Mouse (Mus musculus): ENCODE measurements around the gene Ddx42. TPM values are rescaled to one million over a fixed set of nuclear protein-coding genes. Genes with fewer than 3 reads are reported as not detected.
"Not testable (repeated sequence)": the region's sequence is repeated elsewhere in the genome, so short reads cannot be mapped to it uniquely, and the experiment has no call there.

The Ddx42 gene
- polyA plus RNA-seq, 1 experiment = 33.5 TPM

GRCm38 (mm10) chr11:106194155-106194541 is 22.6 kb upstream of the Ddx42 start:
- Histone ChIP-seq H3K27ac (ENCODE audit: control insufficient read depth, insufficient read depth, low read depth, low read length, poor library complexity) (peak overlapping the region; percentile 91), H3K4me3 (replicated peaks; ENCODE audit: control insufficient read depth, low read depth, low read length) (peak overlapping the region; percentile 85), H3K4me1 (ENCODE audit: control insufficient read depth, insufficient read depth, low read length) (peaks cover 9% of the 10 kb centered on the region; the same call in 1 of the 2 replicates)
- 23% methylated on average over 3 of the region's 3 CpGs for WGBS
- TF ChIP-seq CTCF (IDR thresholded peaks at IDR 0.05; ENCODE audit: control insufficient read depth, insufficient read depth, low read length) = no peak
- no peak for TF ChIP-seq POLR2A (IDR thresholded peaks at IDR 0.05; ENCODE audit: borderline replicate concordance, control insufficient read depth, low read depth, low read length)

- Histone ChIP-seq H3K4me1 (ENCODE audit: control insufficient read depth, insufficient read depth, low read length) (peaks cover 9% of the 10 kb centered on the region; the same call in 1 of the 2 replicates), H3K4me3 (replicated peaks; ENCODE audit: control insufficient read depth, low read depth, low read length) (no peak overlapping the region), H3K27ac (ENCODE audit: control insufficient read depth, insufficient read depth, low read depth, low read length, poor library complexity) (peak overlapping the region; percentile 9; the same call in 1 of the 2 replicates)
- 92% methylated on average over 7 of the region's 7 CpGs for WGBS
- no peak for TF ChIP-seq CTCF (IDR thresholded peaks at IDR 0.05; ENCODE audit: control insufficient read depth, insufficient read depth, low read length)
- TF ChIP-seq POLR2A (IDR thresholded peaks at IDR 0.05; ENCODE audit: borderline replicate concordance, control insufficient read depth, low read depth, low read length) = no peak
Observed at GRCm38 (mm10) chr11:106194891-106195290, 21.8 kb upstream of the Ddx42 start.

GRCm38 (mm10) chr11:106195341-106195740 is 21.4 kb upstream of the Ddx42 start:
- no peak overlapping the region; the same call in 1 of the 2 replicates for H3K27ac ChIP-seq (ENCODE audit: control insufficient read depth, insufficient read depth, low read depth, low read length, poor library complexity)
- no peak for TF ChIP-seq POLR2A (IDR thresholded peaks at IDR 0.05; ENCODE audit: borderline replicate concordance, control insufficient read depth, low read depth, low read length)
- no peak for TF ChIP-seq CTCF (IDR thresholded peaks at IDR 0.05; ENCODE audit: control insufficient read depth, insufficient read depth, low read length)
- no peak overlapping the region for H3K4me3 ChIP-seq (replicated peaks; ENCODE audit: control insufficient read depth, low read depth, low read length)
- peaks cover 9% of the 10 kb centered on the region; the same call in 1 of the 2 replicates for H3K4me1 ChIP-seq (ENCODE audit: control insufficient read depth, insufficient read depth, low read length)

GRCm38 (mm10) chr11:106198277-106198676 is 18.4 kb upstream of the Ddx42 start:
- TF ChIP-seq CTCF (IDR thresholded peaks at IDR 0.05; ENCODE audit: control insufficient read depth, insufficient read depth, low read length) = no peak
- TF ChIP-seq POLR2A (IDR thresholded peaks at IDR 0.05; ENCODE audit: borderline replicate concordance, control insufficient read depth, low read depth, low read length) = no peak
- 43% methylated on average over 4 of the region's 4 CpGs for WGBS
- no peak overlapping the region for H3K27ac ChIP-seq (ENCODE audit: control insufficient read depth, insufficient read depth, low read depth, low read length, poor library complexity)

GRCm38 (mm10) chr11:106199997-106200396 is 16.7 kb upstream of the Ddx42 start:
- WGBS = 80% methylated on average over 7 of the region's 7 CpGs
- H3K4me3 ChIP-seq (replicated peaks; ENCODE audit: control insufficient read depth, low read depth, low read length); H3K27ac ChIP-seq (ENCODE audit: control insufficient read depth, insufficient read depth, low read depth, low read length, poor library complexity); H3K4me1 ChIP-seq (ENCODE audit: control insufficient read depth, insufficient read depth, low read length): not testable (repeated sequence)

More at GRCm38 (mm10) chr11:106198277-106198676, 18.4 kb upstream of the Ddx42 start:
- Histone ChIP-seq H3K4me3 (replicated peaks; ENCODE audit: control insufficient read depth, low read depth, low read length) (no peak overlapping the region), H3K4me1 (ENCODE audit: control insufficient read depth, insufficient read depth, low read length) (peaks cover 4% of the 10 kb centered on the region; the same call in 1 of the 2 replicates)

- Histone ChIP-seq H3K4me1 (ENCODE audit: control insufficient read depth, insufficient read depth, low read length) (peaks cover 2% of the 10 kb centered on the region; the same call in 1 of the 2 replicates), H3K27ac (ENCODE audit: control insufficient read depth, insufficient read depth, low read depth, low read length, poor library complexity) (no peak overlapping the region), H3K4me3 (replicated peaks; ENCODE audit: control insufficient read depth, low read depth, low read length) (no peak overlapping the region)
- WGBS = 16% methylated on average over 6 of the region's 6 CpGs
- TF ChIP-seq CTCF (IDR thresholded peaks at IDR 0.05; ENCODE audit: control insufficient read depth, insufficient read depth, low read length) = no peak
- TF ChIP-seq POLR2A (IDR thresholded peaks at IDR 0.05; ENCODE audit: borderline replicate concordance, control insufficient read depth, low read depth, low read length) = no peak
Observed at GRCm38 (mm10) chr11:106200756-106201155, 16.0 kb upstream of the Ddx42 start.

- WGBS = 58% methylated on average over 19 of the region's 19 CpGs
- H3K4me3 ChIP-seq (replicated peaks; ENCODE audit: control insufficient read depth, low read depth, low read length) = no peak overlapping the region
- peaks cover 2% of the 10 kb centered on the region; the same call in 1 of the 2 replicates for H3K4me1 ChIP-seq (ENCODE audit: control insufficient read depth, insufficient read depth, low read length)
- no peak for TF ChIP-seq CTCF (IDR thresholded peaks at IDR 0.05; ENCODE audit: control insufficient read depth, insufficient read depth, low read length)
- TF ChIP-seq POLR2A (IDR thresholded peaks at IDR 0.05; ENCODE audit: borderline replicate concordance, control insufficient read depth, low read depth, low read length) = no peak
- peak overlapping the region; percentile 15 for H3K27ac ChIP-seq (ENCODE audit: control insufficient read depth, insufficient read depth, low read depth, low read length, poor library complexity)
Observed at GRCm38 (mm10) chr11:106201337-106202122, 15.2 kb upstream of the Ddx42 start.

GRCm38 (mm10) chr11:106202123-106202465 is 14.6 kb upstream of the Ddx42 start, which contains the start of gene Strada:
Gene Strada, minus strand, starts transcription at chr11:106202168.
- Histone ChIP-seq H3K4me3 (replicated peaks; ENCODE audit: control insufficient read depth, low read depth, low read length) (no peak within 1 kb of the TSS), H3K27ac (ENCODE audit: control insufficient read depth, insufficient read depth, low read depth, low read length, poor library complexity) (peak within 1 kb of the TSS; percentile 15), H3K4me1 (ENCODE audit: control insufficient read depth, insufficient read depth, low read length) (peaks cover 2% of the 10 kb centered on the region; the same call in 1 of the 2 replicates)
- TF ChIP-seq POLR2A (IDR thresholded peaks at IDR 0.05; ENCODE audit: borderline replicate concordance, control insufficient read depth, low read depth, low read length) = no peak
- TF ChIP-seq CTCF (IDR thresholded peaks at IDR 0.05; ENCODE audit: control insufficient read depth, insufficient read depth, low read length) = no peak
- 32% methylated on average over 5 of the region's 5 CpGs for WGBS

Data from bone marrow, adult 2 months (tissue).